In genomic region chr16:78827739-78828138, GRCm38 (mm10) we compare ENCODE assay signal across 10 mouse cellular contexts.
DNase-seq lines count a peak whose midpoint lies in the region; ATAC-seq lines count a peak whose summit lies in the region.
"Had no signal": no experiment of that assay in that cellular context is flagged by ENCODE, and none has a peak within 500 bp of the region (broad histone marks: within the 10 kb centered on the region; RNA-seq: fewer than 3 reads in every experiment).

No protein-coding gene starts in this region.

- H3K36me3 ChIP-seq in hindbrain, embryonic 16.5 days (ENCODE audit: control insufficient read depth, insufficient read depth, low read length), result no peaks in the 10 kb centered on the region
- H3K36me3 ChIP-seq: liver, embryonic 13.5 days had no signal

- H3K4me2 ChIP-seq in hindbrain, embryonic 16.5 days (ENCODE audit: low read length), result no peak overlapping the region
- H3K4me2 ChIP-seq: liver, embryonic 13.5 days had no signal

- H3K27me3 ChIP-seq in hindbrain, embryonic 16.5 days (replicated peaks; ENCODE audit: control insufficient read depth, insufficient read depth, low read length), result no peaks in the 10 kb centered on the region
- H3K27me3 ChIP-seq: liver, embryonic 13.5 days had no signal

- H3K9me3 ChIP-seq in hindbrain, embryonic 16.5 days (ENCODE audit: control insufficient read depth, low read length), result no peaks in the 10 kb centered on the region
- H3K9me3 ChIP-seq: liver, embryonic 13.5 days had no signal

- H3K4me1 ChIP-seq in hindbrain, embryonic 16.5 days (ENCODE audit: control insufficient read depth, insufficient read depth, low read depth, low read length), result no peaks in the 10 kb centered on the region
- H3K4me1 ChIP-seq: liver, embryonic 13.5 days had no signal

- no peak overlapping the region for H3K9ac ChIP-seq in hindbrain, embryonic 16.5 days (ENCODE audit: low read depth, low read length)
- H3K9ac ChIP-seq: liver, embryonic 13.5 days had no signal

- no peak overlapping the region for H3K4me3 ChIP-seq in hindbrain, embryonic 16.5 days (ENCODE audit: low read length)
- H3K4me3 ChIP-seq: liver, embryonic 13.5 days had no signal

- peak; percentile 43 to 48 for DNase-seq in cerebellum, postnatal 14 days
- no peak for DNase-seq in cerebellum, adult 11-12 months
- DNase-seq in right cerebral cortex, postnatal 4 days, result peak; percentile 7
- no peak for DNase-seq in right cerebral cortex, postnatal 36 days (ENCODE audit: low spot score in 2 of 2)
- DNase-seq in kidney, postnatal 25 days, result no peak
- no peak for DNase-seq in heart, postnatal 14 days
- DNase-seq in thymus, postnatal 36 days, result no peak
- DNase-seq: gastrocnemius, postnatal 14 days; liver, embryonic 13.5 days had no signal

- no peak overlapping the region for H3K27ac ChIP-seq in hindbrain, embryonic 16.5 days (ENCODE audit: low read depth, low read length)
- H3K27ac ChIP-seq: liver, embryonic 13.5 days had no signal

- 12% methylated on average over 3 of the region's 3 CpGs for WGBS in hindbrain, embryonic 16.5 days

- intact Hi-C loops in heart, postnatal 14 days (cut with DNase I), result no loop called here

- peak; percentile 97 for ATAC-seq in hindbrain, embryonic 16.5 days

Comparison
In these comparisons a context has a peak if more than half of its experiments do, and no peak if none do; other contexts are left out.
1. DNase-seq: peak in cerebellum, postnatal 14 days (2 of 2) and right cerebral cortex, postnatal 4 days (single experiment); none in cerebellum, adult 11-12 months (single experiment), right cerebral cortex, postnatal 36 days (0 of 2), kidney, postnatal 25 days (0 of 2), heart, postnatal 14 days (0 of 2) and thymus, postnatal 36 days (0 of 2).